Mouse (Mus musculus) embryonic facial prominence, embryonic 10.5 days (tissue): Measurements from ENCODE around the gene Sun2. TPM values are rescaled to one million over a fixed set of nuclear protein-coding genes. Genes with fewer than 3 reads are reported as not detected.

Experiments
- DNase-seq: peaks from one replicate; pipeline ENCODE4 v3.0.0-alpha.2; 2017; ENCODE audit warnings: low spot score
- H3K27ac ChIP-seq: fragments of 300-500 bp; sonication (generic); replicated peaks from 2 replicates; pipeline ENCODE4 v1.5.1; 2016; ENCODE audit warnings: mild to moderate bottlenecking
- H3K27me3 ChIP-seq: fragments of 300-500 bp; sonication (generic); replicated peaks from 2 replicates; pipeline ENCODE4 v1.6.1; 2016; ENCODE audit warnings: low read depth, mild to moderate bottlenecking; ENCODE audit not compliant: poor library complexity, severe bottlenecking
- H3K36me3 ChIP-seq: fragments of 300-500 bp; sonication (generic); replicated peaks from 2 replicates; pipeline ENCODE4 v1.6.1; 2016; ENCODE audit warnings: mild to moderate bottlenecking, moderate library complexity
- H3K4me1 ChIP-seq: fragments of 300-500 bp; sonication (generic); 2 replicates; pipeline ENCODE4 v1.6.1; 2016
- H3K4me3 ChIP-seq: fragments of 300-500 bp; sonication (generic); 2 replicates; pipeline ENCODE4 v1.5.1; 2016; ENCODE audit warnings: mild to moderate bottlenecking, moderate library complexity
- H3K9me3 ChIP-seq: fragments of 300-500 bp; sonication (generic); 2 replicates; pipeline ENCODE4 v1.6.1; 2016; ENCODE audit warnings: mild to moderate bottlenecking
- WGBS: fragments of 180-500 bp; shearing (Covaris S2); methylation state at CpG from one replicate; pipeline ENCODE4 v1.1.7; 2016; 5-methylcytosine and 5-hydroxymethylcytosine counted together
- polyA plus RNA-seq: library from polyadenylated mRNA; unstranded; fragments of >200 nt; fragmentation: Nextera tagmentation; extraction: Ambion mirVana; gene quantifications from 2 replicates; pipeline ENCODE4 v1.2.1, GENCODE M21; 2016

The Sun2 gene
- polyA plus RNA-seq, 1 experiment from 2014 or later: 3.4 TPM

- Histone ChIP-seq H3K36me3 (peaks cover 91% of the 10 kb centered on the region), H3K27me3 (no peaks in the 10 kb centered on the region), H3K9me3 (no peaks in the 10 kb centered on the region), H3K27ac (no peak overlapping the region), H3K4me1 (peaks cover 11% of the 10 kb centered on the region), H3K4me3 (no peak overlapping the region)
- WGBS: 78% methylated on average over 4 of the region's 4 CpGs
- DNase-seq: no peak
Observed at GRCm38 (mm10) chr15:79733640-79734039, 8.7 kb downstream of the Sun2 start.

GRCm38 (mm10) chr15:79733192-79733591, 9.1 kb downstream of the Sun2 start:
- H3K4me1 ChIP-seq: peaks cover 8% of the 10 kb centered on the region
- no peak overlapping the region for H3K27ac ChIP-seq
- no peaks in the 10 kb centered on the region for H3K9me3 ChIP-seq
- H3K4me3 ChIP-seq: no peak overlapping the region
- WGBS: 93% methylated on average over 8 of the region's 8 CpGs
- no peaks in the 10 kb centered on the region for H3K27me3 ChIP-seq
- no peak for DNase-seq
- peaks cover 91% of the 10 kb centered on the region for H3K36me3 ChIP-seq

- H3K27me3 ChIP-seq: no peaks in the 10 kb centered on the region
- H3K4me3 ChIP-seq: no peak overlapping the region
- H3K9me3 ChIP-seq: no peaks in the 10 kb centered on the region
- H3K36me3 ChIP-seq: peaks cover 91% of the 10 kb centered on the region
- peaks cover 8% of the 10 kb centered on the region for H3K4me1 ChIP-seq
- no peak overlapping the region for H3K27ac ChIP-seq
- no peak for DNase-seq
- 85% methylated on average over 7 of the region's 7 CpGs for WGBS
Observed at GRCm38 (mm10) chr15:79731554-79731953, 10.8 kb downstream of the Sun2 start.

- no peaks in the 10 kb centered on the region for H3K27me3 ChIP-seq
- no peak overlapping the region for H3K4me3 ChIP-seq
- no peak for DNase-seq
- no peaks in the 10 kb centered on the region for H3K9me3 ChIP-seq
- H3K36me3 ChIP-seq: peaks cover 94% of the 10 kb centered on the region
- H3K27ac ChIP-seq: no peak overlapping the region
- WGBS: 91% methylated on average over 10 of the region's 10 CpGs
- H3K4me1 ChIP-seq: no peaks in the 10 kb centered on the region
Observed at GRCm38 (mm10) chr15:79728731-79729388, 13.5 kb downstream of the Sun2 start.

GRCm38 (mm10) chr15:79728311-79728710, 14.0 kb downstream of the Sun2 start:
- H3K4me3 ChIP-seq: no peak overlapping the region
- H3K9me3 ChIP-seq: no peaks in the 10 kb centered on the region
- WGBS: 75% methylated on average over 5 of the region's 5 CpGs
- H3K36me3 ChIP-seq: peaks cover 94% of the 10 kb centered on the region
- no peak for DNase-seq
- H3K4me1 ChIP-seq: no peaks in the 10 kb centered on the region
- no peak overlapping the region for H3K27ac ChIP-seq
- no peaks in the 10 kb centered on the region for H3K27me3 ChIP-seq

GRCm38 (mm10) chr15:79727840-79728239, 14.5 kb downstream of the Sun2 start:
- Histone ChIP-seq H3K4me1 (no peaks in the 10 kb centered on the region), H3K27me3 (no peaks in the 10 kb centered on the region), H3K4me3 (no peak overlapping the region), H3K27ac (no peak overlapping the region), H3K36me3 (peaks cover 94% of the 10 kb centered on the region), H3K9me3 (no peaks in the 10 kb centered on the region)
- no peak for DNase-seq
- WGBS: 82% methylated on average over 6 of the region's 6 CpGs

- H3K36me3 ChIP-seq: peaks cover 90% of the 10 kb centered on the region
- DNase-seq: no peak
- H3K27me3 ChIP-seq: no peaks in the 10 kb centered on the region
- H3K9me3 ChIP-seq: no peaks in the 10 kb centered on the region
- H3K4me1 ChIP-seq: peaks cover 11% of the 10 kb centered on the region
- H3K27ac ChIP-seq: no peak overlapping the region
- H3K4me3 ChIP-seq: no peak overlapping the region
- WGBS: 91% methylated on average over 11 of the region's 11 CpGs
Observed at GRCm38 (mm10) chr15:79725190-79725789, 17.0 kb downstream of the Sun2 start.

- H3K27me3 ChIP-seq: no peaks in the 10 kb centered on the region
- no peak overlapping the region for H3K4me3 ChIP-seq
- 32% methylated on average over 1 of the region's 1 CpGs for WGBS
- peaks cover 11% of the 10 kb centered on the region for H3K4me1 ChIP-seq
- H3K36me3 ChIP-seq: peaks cover 91% of the 10 kb centered on the region
- H3K9me3 ChIP-seq: no peaks in the 10 kb centered on the region
- H3K27ac ChIP-seq: no peak overlapping the region
- peak; percentile 26 for DNase-seq
Observed at GRCm38 (mm10) chr15:79723439-79723838, 18.9 kb downstream of the Sun2 start.

- Histone ChIP-seq H3K4me3 (no peak overlapping the region), H3K4me1 (peaks cover 11% of the 10 kb centered on the region), H3K27me3 (no peaks in the 10 kb centered on the region), H3K36me3 (peaks cover 91% of the 10 kb centered on the region), H3K27ac (0 out of 2 replicates have a peak overlapping the region, but pooled peaks have one; percentile 14), H3K9me3 (no peaks in the 10 kb centered on the region)
- no peak for DNase-seq
- 82% methylated on average over 4 of the region's 4 CpGs for WGBS
Observed at GRCm38 (mm10) chr15:79720796-79721195, 21.5 kb downstream of the Sun2 start.

GRCm38 (mm10) chr15:79720267-79720666, 22.1 kb downstream of the Sun2 start:
- Histone ChIP-seq H3K27ac (no peak overlapping the region), H3K4me3 (no peak overlapping the region), H3K36me3 (peaks cover 91% of the 10 kb centered on the region), H3K9me3 (no peaks in the 10 kb centered on the region), H3K27me3 (no peaks in the 10 kb centered on the region), H3K4me1 (peaks cover 11% of the 10 kb centered on the region)
- no peak for DNase-seq
- 87% methylated on average over 8 of the region's 8 CpGs for WGBS

GRCm38 (mm10) chr15:79716710-79717109, 25.6 kb downstream of the Sun2 start:
- H3K4me1 ChIP-seq: peaks cover 11% of the 10 kb centered on the region
- H3K27me3 ChIP-seq: no peaks in the 10 kb centered on the region
- DNase-seq: no peak
- peaks cover 98% of the 10 kb centered on the region for H3K36me3 ChIP-seq
- H3K4me3 ChIP-seq: no peak overlapping the region
- H3K9me3 ChIP-seq: no peaks in the 10 kb centered on the region
- 91% methylated on average over 6 of the region's 6 CpGs for WGBS
- no peak overlapping the region for H3K27ac ChIP-seq

GRCm38 (mm10) chr15:79715646-79716045, 26.7 kb downstream of the Sun2 start:
- Histone ChIP-seq H3K27me3 (no peaks in the 10 kb centered on the region), H3K4me1 (peaks cover 2% of the 10 kb centered on the region; the same call in 1 of the 2 replicates), H3K27ac (no peak overlapping the region), H3K9me3 (no peaks in the 10 kb centered on the region), H3K4me3 (no peak overlapping the region), H3K36me3 (peaks cover 100% of the 10 kb centered on the region)
- no peak for DNase-seq
- 93% methylated on average over 7 of the region's 7 CpGs for WGBS

GRCm38 (mm10) chr15:79708229-79708822, 34.0 kb downstream of the Sun2 start:
- Histone ChIP-seq H3K4me1 (no peaks in the 10 kb centered on the region), H3K27ac (no peak overlapping the region), H3K4me3 (no peak overlapping the region), H3K36me3 (peaks cover 74% of the 10 kb centered on the region), H3K27me3 (no peaks in the 10 kb centered on the region), H3K9me3 (no peaks in the 10 kb centered on the region)
- 91% methylated on average over 5 of the region's 5 CpGs for WGBS
- DNase-seq: no peak
